ENCODE assay signal across 21 mouse cellular contexts in the genomic region with DNA sequence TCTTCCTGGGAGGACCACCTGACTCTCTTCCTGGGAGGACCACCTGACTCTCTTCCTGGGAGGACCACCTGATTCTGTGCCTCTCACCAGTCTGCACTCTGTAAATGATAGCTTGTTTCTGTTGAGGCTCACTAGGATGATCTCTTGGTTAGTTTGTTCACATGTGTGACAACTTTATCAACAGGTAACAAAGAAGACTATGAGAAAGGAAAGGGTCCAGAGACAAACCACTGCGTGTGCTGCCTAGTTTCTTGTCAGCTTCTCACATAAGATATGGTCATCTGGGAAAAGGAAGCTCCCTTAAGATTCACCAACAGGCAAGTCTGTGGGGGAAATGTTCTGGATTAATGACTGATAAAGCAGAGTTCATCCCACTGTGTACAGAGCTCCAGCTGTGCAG.
DNase-seq lines count a peak whose midpoint lies in the region; ATAC-seq and TF ChIP-seq lines count a peak whose summit lies in the region.
"Had no signal": no experiment of that assay in that cellular context is flagged by ENCODE, and none has a peak within 500 bp of the region (broad histone marks: within the 10 kb centered on the region; RNA-seq: fewer than 3 reads in every experiment).

No protein-coding gene starts in this region.

- H3K27ac ChIP-seq in MEL (ENCODE audit: control insufficient read depth, low read depth, low read length) = peak overlapping the region; percentile 53
- H3K27ac ChIP-seq in forebrain, embryonic 15.5 days (replicated peaks) = no peak overlapping the region

- 94% methylated on average over 1 of the region's 1 CpGs for WGBS in forebrain, embryonic 15.5 days

- DNase-seq in MEL (ENCODE audit: low read depth, low spot score) = peak; percentile 49
- DNase-seq in MEL-GATA-1-ER (ENCODE audit: extremely low read depth, low read depth) = peak; percentile 89
- no peak for DNase-seq in spleen, adult 18-20 months
- DNase-seq: adrenal gland, adult 2 months; adrenal gland, adult 8-10 months; adrenal gland, postnatal 10 days; adrenal gland, postnatal 14 days; adrenal gland, postnatal 25 days; adrenal gland, postnatal 36 days; B cell, adult 2 months; cerebellum, adult 11 months; cerebellum, adult 11-12 months; cerebellum, adult 18-20 months; cerebellum, adult 2 months; cerebellum, adult 8-10 months had no signal

- peaks cover 0 to 3% of the 10 kb centered on the region in 2 experiments; a peak in 2 of 4 replicates for H3K36me3 ChIP-seq in MEL (ENCODE audit: control insufficient read depth in 1 of 2, insufficient read depth in 2 of 2, low read length in 2 of 2)
- no peaks in the 10 kb centered on the region for H3K36me3 ChIP-seq in forebrain, embryonic 15.5 days
- H3K36me3 ChIP-seq: G1E had no signal

- no peak for ATAC-seq in forebrain, embryonic 15.5 days (replicated peaks)
- ATAC-seq: activated CD4-positive, CD25-positive, alpha-beta regulatory T cell, adult 4 months; CD4-positive, CD25-positive, alpha-beta regulatory T cell, adult 4 months; Patski had no signal

- no peak for TF ChIP-seq CTCF in MEL (IDR thresholded peaks at IDR 0.05 in 2 of 3, conservative IDR thresholded peaks at IDR 0.05 in 1 of 3; ENCODE audit: control insufficient read depth in 1 of 3, insufficient read depth in 1 of 3, low read depth in 2 of 3, low read length in 3 of 3, poor library complexity in 1 of 3, severe bottlenecking in 1 of 3)

- no peak for TF ChIP-seq RAD21 in MEL (IDR thresholded peaks at IDR 0.05; ENCODE audit: low read depth, low read length)

- H3K9ac ChIP-seq in MEL (ENCODE audit: control insufficient read depth, low read depth, low read length, poor library complexity, severe bottlenecking) = no peak overlapping the region
- H3K9ac ChIP-seq in forebrain, embryonic 15.5 days (replicated peaks) = no peak overlapping the region

- no peak overlapping the region for H3K4me2 ChIP-seq in forebrain, embryonic 15.5 days (replicated peaks)

- no peak overlapping the region for H3K4me3 ChIP-seq in MEL (ENCODE audit: control insufficient read depth in 1 of 2, insufficient read depth in 1 of 2, low read depth in 2 of 2, low read length in 2 of 2)
- no peak overlapping the region for H3K4me3 ChIP-seq in forebrain, embryonic 15.5 days

- peak; percentile 55 to 68 for TF ChIP-seq EP300 in MEL (IDR thresholded peaks at IDR 0.05; ENCODE audit: low read depth in 1 of 2, low read length in 2 of 2)

- H3K27me3 ChIP-seq in MEL (ENCODE audit: control insufficient read depth in 1 of 2, insufficient read depth in 2 of 2, low read length in 2 of 2) = no peaks in the 10 kb centered on the region
- H3K27me3 ChIP-seq in forebrain, embryonic 15.5 days = no peaks in the 10 kb centered on the region
- H3K27me3 ChIP-seq: CH12.LX, Patski had no signal

- H3K9me3 ChIP-seq in MEL (replicated peaks; ENCODE audit: insufficient read depth, low read length) = no peaks in the 10 kb centered on the region
- H3K9me3 ChIP-seq in forebrain, embryonic 15.5 days = no peaks in the 10 kb centered on the region
- H3K9me3 ChIP-seq: G1E had no signal

- H3K79me2 ChIP-seq in MEL (ENCODE audit: control insufficient read depth, insufficient read depth, low read length, poor library complexity) = no peaks in the 10 kb centered on the region

- H3K4me1 ChIP-seq in MEL (ENCODE audit: control insufficient read depth in 1 of 2, insufficient read depth in 2 of 2, low read length in 2 of 2) = no peaks in the 10 kb centered on the region
- H3K4me1 ChIP-seq in forebrain, embryonic 15.5 days = no peaks in the 10 kb centered on the region

- TF ChIP-seq POLR2A in MEL (IDR thresholded peaks at IDR 0.05; ENCODE audit: control insufficient read depth in 1 of 2, insufficient read depth in 1 of 2, low read depth in 1 of 2, low read length in 2 of 2, poor library complexity in 1 of 2) = no peak

TF ChIP-seq in MEL, 35 proteins besides CTCF, POLR2A, EP300 and RAD21:
- peak; percentile 50 for TF ChIP-seq TCF12 (IDR thresholded peaks at IDR 0.05; ENCODE audit: low read depth, low read length)
- no peak for TF ChIP-seq ETS1 (IDR thresholded peaks at IDR 0.05; ENCODE audit: low read depth, low read length)
- TF ChIP-seq TBP (IDR thresholded peaks at IDR 0.05; ENCODE audit: low read depth, low read length) = no peak
- peak; percentile 49 for TF ChIP-seq TAL1 (IDR thresholded peaks at IDR 0.05; ENCODE audit: low read length)
- TF ChIP-seq NELFE (IDR thresholded peaks at IDR 0.05; ENCODE audit: low read depth, low read length) = no peak
- TF ChIP-seq POLR2AphosphoS5 (IDR thresholded peaks at IDR 0.05; ENCODE audit: borderline replicate concordance, low read depth, low read length) = no peak

Comparison
In these comparisons a context has a peak if more than half of its experiments do, and no peak if none do; other contexts are left out.
1. DNase-seq: peak in MEL (single experiment) and MEL-GATA-1-ER (single experiment); none in spleen, adult 18-20 months (0 of 2).